Mouse (Mus musculus) forebrain, embryonic 14.5 days (tissue): ENCODE data around the gene Pxylp1. TPM values are rescaled to one million over a fixed set of nuclear protein-coding genes. Genes with fewer than 3 reads are reported as not detected.

ENCODE experiments used
- ATAC-seq: fragments of 200-750 bp; cut with Nextera tagmentation; 2 replicates; pipeline ENCODE4 v1.8.0; 2017; ENCODE audit warnings: mild to moderate bottlenecking, moderate library complexity
- DNase-seq: peaks from one replicate; pipeline ENCODE4 v3.0.0-alpha.2; 2015; ENCODE audit warnings: low spot score
- H3K27ac ChIP-seq: fragments of 300-500 bp; sonication (generic); 2 replicates; pipeline ENCODE4 v1.5.1; 2014; ENCODE audit warnings: low read depth, mild to moderate bottlenecking, control low read depth, low read length, moderate library complexity
- H3K27me3 ChIP-seq: fragments of 300-500 bp; sonication (generic); replicated peaks from 2 replicates; pipeline ENCODE4 v1.6.1; 2014; ENCODE audit warnings: low read length, control low read depth, mixed read lengths; ENCODE audit not compliant: control insufficient read depth, insufficient read depth
- H3K36me3 ChIP-seq: fragments of 300-500 bp; sonication (generic); 2 replicates; pipeline ENCODE4 v1.6.1; 2014; ENCODE audit warnings: low read length, control low read depth; ENCODE audit not compliant: control insufficient read depth, insufficient read depth
- H3K4me1 ChIP-seq: fragments of 300-500 bp; sonication (generic); 2 replicates; pipeline ENCODE4 v1.6.1; 2014; ENCODE audit warnings: antibody characterized with exemption, low read length, control low read depth; ENCODE audit not compliant: control insufficient read depth, insufficient read depth
- H3K4me2 ChIP-seq: fragments of 300-500 bp; sonication (generic); 2 replicates; pipeline ENCODE4 v1.6.1; 2014; ENCODE audit warnings: mild to moderate bottlenecking, control low read depth, low read length
- H3K4me3 ChIP-seq: fragments of 300-500 bp; sonication (generic); 2 replicates; pipeline ENCODE4 v1.5.1; 2014; ENCODE audit warnings: low read depth, low read length, control low read depth
- H3K9ac ChIP-seq: fragments of 300-500 bp; sonication (generic); 2 replicates; pipeline ENCODE4 v1.6.1; 2014; ENCODE audit warnings: mild to moderate bottlenecking, low read length, control low read depth, moderate library complexity
- H3K9me3 ChIP-seq: fragments of 300-500 bp; sonication (generic); replicated peaks from 2 replicates; pipeline ENCODE4 v1.6.1; 2016; ENCODE audit warnings: low read length, control low read depth, mixed read lengths; ENCODE audit not compliant: control insufficient read depth
- WGBS: fragments of 180-500 bp; shearing (Covaris S2); extraction: QIAGEN DNeasy Blood & Tissue Kit; methylation state at CpG from one replicate; pipeline ENCODE4 v1.1.7; 2014; 5-methylcytosine and 5-hydroxymethylcytosine counted together
- polyA plus RNA-seq: library from polyadenylated mRNA; unstranded; fragments of >200 nt; fragmentation: Nextera tagmentation; extraction: Ambion mirVana; gene quantifications from 2 replicates; pipeline ENCODE4 v1.2.1, GENCODE M21; 2014

The Pxylp1 gene
- polyA plus RNA-seq, 1 experiment from 2014 or later = 45.4 TPM

GRCm38 (mm10) chr9:96860380-96861091 lies 31.9 kb downstream of the Pxylp1 start:
- no peaks in the 10 kb centered on the region for H3K36me3 ChIP-seq
- no peak overlapping the region for H3K4me3 ChIP-seq
- no peak overlapping the region for H3K27ac ChIP-seq
- H3K9me3 ChIP-seq = no peaks in the 10 kb centered on the region
- H3K4me2 ChIP-seq = no peak overlapping the region
- no peaks in the 10 kb centered on the region for H3K27me3 ChIP-seq
- no peak overlapping the region for H3K9ac ChIP-seq
- no peak for DNase-seq
- ATAC-seq = no peak
- no peaks in the 10 kb centered on the region for H3K4me1 ChIP-seq
- WGBS = 88% methylated on average over 5 of the region's 5 CpGs

- ATAC-seq = no peak
- no peak overlapping the region for H3K27ac ChIP-seq
- H3K9me3 ChIP-seq = no peaks in the 10 kb centered on the region
Observed at GRCm38 (mm10) chr9:96859027-96859426, 33.4 kb downstream of the Pxylp1 start.

GRCm38 (mm10) chr9:96857838-96858237 lies 34.6 kb downstream of the Pxylp1 start:
- Histone ChIP-seq H3K27ac (no peak overlapping the region), H3K4me3 (no peak overlapping the region), H3K4me2 (no peak overlapping the region), H3K27me3 (no peaks in the 10 kb centered on the region), H3K36me3 (no peaks in the 10 kb centered on the region), H3K9me3 (no peaks in the 10 kb centered on the region), H3K4me1 (no peaks in the 10 kb centered on the region), H3K9ac (no peak overlapping the region)
- 92% methylated on average over 4 of the region's 4 CpGs for WGBS
- ATAC-seq (no peak), DNase-seq (no peak)

More at GRCm38 (mm10) chr9:96859027-96859426, 33.4 kb downstream of the Pxylp1 start:
- no peak overlapping the region for H3K4me2 ChIP-seq
- H3K4me3 ChIP-seq = no peak overlapping the region
- WGBS = 57% methylated on average over 2 of the region's 2 CpGs
- H3K27me3 ChIP-seq = no peaks in the 10 kb centered on the region
- no peak overlapping the region for H3K9ac ChIP-seq
- no peaks in the 10 kb centered on the region for H3K36me3 ChIP-seq
- H3K4me1 ChIP-seq = no peaks in the 10 kb centered on the region
- no peak for DNase-seq

- ATAC-seq (no peak), DNase-seq (peak; percentile 23)
- Histone ChIP-seq H3K36me3 (no peaks in the 10 kb centered on the region), H3K27me3 (no peaks in the 10 kb centered on the region), H3K9me3 (no peaks in the 10 kb centered on the region), H3K4me2 (no peak overlapping the region), H3K4me1 (no peaks in the 10 kb centered on the region), H3K27ac (peak overlapping the region; percentile 14; the same call in 1 of the 2 replicates), H3K4me3 (no peak overlapping the region), H3K9ac (no peak overlapping the region)
- 69% methylated on average over 16 of the region's 16 CpGs for WGBS
Observed at GRCm38 (mm10) chr9:96853300-96854186, 38.9 kb downstream of the Pxylp1 start.

- 81% methylated on average over 7 of the region's 7 CpGs for WGBS
Observed at GRCm38 (mm10) chr9:96851634-96852033, 40.8 kb downstream of the Pxylp1 start.

GRCm38 (mm10) chr9:96851036-96851435 lies 41.4 kb downstream of the Pxylp1 start:
- no peaks in the 10 kb centered on the region for H3K9me3 ChIP-seq
- no peak overlapping the region for H3K9ac ChIP-seq
- H3K4me3 ChIP-seq = no peak overlapping the region
- no peak overlapping the region for H3K27ac ChIP-seq
- ATAC-seq (no peak), DNase-seq (no peak)
- 85% methylated on average over 7 of the region's 7 CpGs for WGBS
- no peak overlapping the region for H3K4me2 ChIP-seq
- no peaks in the 10 kb centered on the region for H3K27me3 ChIP-seq
- no peaks in the 10 kb centered on the region for H3K36me3 ChIP-seq
- H3K4me1 ChIP-seq = no peaks in the 10 kb centered on the region

More at GRCm38 (mm10) chr9:96851634-96852033, 40.8 kb downstream of the Pxylp1 start:
- H3K27me3 ChIP-seq = no peaks in the 10 kb centered on the region
- DNase-seq = no peak
- H3K27ac ChIP-seq = no peak overlapping the region
- H3K9me3 ChIP-seq = no peaks in the 10 kb centered on the region
- H3K4me3 ChIP-seq = no peak overlapping the region
- no peaks in the 10 kb centered on the region for H3K36me3 ChIP-seq
- H3K4me1 ChIP-seq = no peaks in the 10 kb centered on the region
- no peak for ATAC-seq
- H3K4me2 ChIP-seq = no peak overlapping the region
- no peak overlapping the region for H3K9ac ChIP-seq

- Histone ChIP-seq H3K4me2 (no peak overlapping the region), H3K9me3 (no peaks in the 10 kb centered on the region), H3K9ac (no peak overlapping the region), H3K4me1 (no peaks in the 10 kb centered on the region), H3K36me3 (no peaks in the 10 kb centered on the region), H3K27ac (no peak overlapping the region), H3K27me3 (no peaks in the 10 kb centered on the region), H3K4me3 (no peak overlapping the region)
- 73% methylated on average over 5 of the region's 5 CpGs for WGBS
- DNase-seq (no peak), ATAC-seq (no peak)
Observed at GRCm38 (mm10) chr9:96849012-96849411, 43.5 kb downstream of the Pxylp1 start.

GRCm38 (mm10) chr9:96846361-96846760 lies 46.1 kb downstream of the Pxylp1 start:
- Histone ChIP-seq H3K4me3 (no peak overlapping the region), H3K4me1 (no peaks in the 10 kb centered on the region), H3K36me3 (no peaks in the 10 kb centered on the region), H3K9me3 (no peaks in the 10 kb centered on the region), H3K27me3 (no peaks in the 10 kb centered on the region), H3K27ac (no peak overlapping the region), H3K9ac (no peak overlapping the region), H3K4me2 (no peak overlapping the region)
- DNase-seq (no peak), ATAC-seq (no peak)
- WGBS = 88% methylated on average over 8 of the region's 8 CpGs

GRCm38 (mm10) chr9:96844798-96845209 lies 47.7 kb downstream of the Pxylp1 start:
- Histone ChIP-seq H3K27me3 (no peaks in the 10 kb centered on the region), H3K4me3 (no peak overlapping the region), H3K4me1 (no peaks in the 10 kb centered on the region), H3K9ac (no peak overlapping the region), H3K36me3 (0 out of 2 replicates have a peak, but pooled peaks cover under 1% of the 10 kb centered on the region), H3K9me3 (no peaks in the 10 kb centered on the region), H3K4me2 (no peak overlapping the region), H3K27ac (no peak overlapping the region)
- 47% methylated on average over 3 of the region's 3 CpGs for WGBS
- DNase-seq (peak; percentile 70), ATAC-seq (peak; percentile 79)
